Comparison of ENCODE assay signal across 2 mouse cellular contexts in the genomic region with DNA sequence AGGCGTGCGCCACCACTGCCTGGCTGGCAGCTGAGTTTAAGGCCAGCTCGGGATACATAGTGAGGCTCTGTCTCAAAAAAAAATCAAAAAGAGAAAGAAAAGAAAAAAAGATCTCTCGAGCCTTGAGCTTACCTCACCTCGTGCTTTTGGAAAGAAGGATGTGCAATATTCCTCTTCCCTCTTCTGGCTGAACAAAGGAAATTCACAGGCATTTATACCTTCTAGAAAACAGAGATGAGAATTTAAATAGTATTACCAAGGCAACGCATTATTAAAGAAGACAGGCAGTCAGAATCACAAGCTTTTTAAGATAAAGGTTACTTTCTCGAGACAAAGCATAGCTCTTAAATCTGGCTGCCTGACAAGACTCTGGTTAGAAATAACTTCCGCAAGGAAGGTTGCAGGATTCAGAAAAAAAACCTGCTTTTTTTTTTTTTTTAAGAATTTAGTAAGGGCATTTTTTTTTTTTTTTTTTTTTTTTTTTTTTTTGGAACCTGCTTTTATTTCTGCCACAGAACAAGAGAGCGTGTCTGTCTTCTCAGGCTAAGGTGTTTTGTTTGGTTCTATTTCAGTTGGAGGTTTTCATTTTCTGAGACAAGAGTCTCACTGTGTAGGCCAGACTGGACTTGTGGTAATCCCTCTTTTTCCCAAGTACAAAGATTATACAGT.
A peak's percentile ranks its signal among the peaks of the same experiment; 100 is the strongest.
TF ChIP-seq lines count a peak whose summit lies in the region.

No protein-coding gene starts in this region.

TF ChIP-seq in CH12.LX, 34 proteins besides CTCF, POLR2A, EP300 and RAD21:
- TF ChIP-seq E2F4 (IDR thresholded peaks at IDR 0.05; ENCODE audit: insufficient replicate concordance, low read depth, low read length), result no peak
- peak; percentile 68 for TF ChIP-seq ZNF384 (IDR thresholded peaks at IDR 0.05; ENCODE audit: low read depth, low read length)

TF ChIP-seq in ES-E14, 5 proteins besides CTCF, POLR2A, EP300 and RAD21:
- no peak for TF ChIP-seq MAFK (IDR thresholded peaks at IDR 0.05; ENCODE audit: insufficient read depth, low read depth, low read length)
- TF ChIP-seq ZNF384 (IDR thresholded peaks at IDR 0.05; ENCODE audit: low read depth, low read length), result peak; percentile 85
